Mouse (Mus musculus): ENCODE results near the gene Arl3. TPM values are rescaled to one million over a fixed set of nuclear protein-coding genes. Genes with fewer than 3 reads are reported as not detected.

Gene Arl3
- total and polyA plus RNA-seq, 3 experiments: 7.9 to 18.9 (median 12.0) TPM

DNA sequence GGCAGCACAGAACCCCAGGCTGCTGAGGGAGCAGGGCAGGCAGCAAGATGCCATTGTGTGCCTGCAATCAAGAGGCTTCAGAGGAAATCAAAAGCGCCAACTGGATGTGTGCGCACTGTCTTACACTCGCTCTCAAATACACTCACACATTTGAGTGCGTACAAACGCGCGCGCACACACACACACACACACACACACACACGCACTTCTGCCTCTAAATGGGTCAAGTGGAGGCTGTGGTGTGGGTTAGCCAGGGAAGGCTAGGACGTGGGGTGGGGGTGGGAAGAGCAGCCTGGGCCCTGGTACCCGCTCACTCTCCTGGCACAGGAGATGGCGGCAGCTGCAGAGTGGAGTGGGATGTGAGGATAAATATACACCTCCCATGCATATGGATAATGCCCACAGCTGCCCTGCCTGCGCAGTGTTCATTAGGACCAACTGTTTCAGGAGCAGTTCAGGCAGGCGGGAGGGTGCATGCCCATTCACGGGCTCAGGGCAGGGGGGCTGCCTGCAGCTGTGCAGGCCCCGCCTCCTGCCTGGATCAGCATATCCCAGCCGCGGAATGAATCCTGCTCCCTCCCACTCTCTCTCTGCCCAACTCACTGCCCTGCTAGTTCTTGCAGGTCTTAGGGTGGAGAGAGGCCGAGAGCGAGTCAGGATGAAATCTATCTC, 49.4 kb downstream of the Arl3 start:
- H3K27me3 ChIP-seq (ENCODE audit: insufficient read depth, low read length): peaks cover 56% of the 10 kb centered on the region
- no peak overlapping the region for H3K4me3 ChIP-seq (ENCODE audit: low read depth, low read length)
- H3K4me1 ChIP-seq (ENCODE audit: insufficient read depth, low read depth, low read length): peaks cover 38% of the 10 kb centered on the region
- H3K9me3 ChIP-seq (replicated peaks): no peaks in the 10 kb centered on the region
- DNase-seq (ENCODE audit: low spot score) (no peak), ATAC-seq (ENCODE audit: extremely low read depth, insufficient number of reproducible peaks, low FRiP score, poor library complexity, severe bottlenecking) (no peak)
- no peaks in the 10 kb centered on the region for H3K36me3 ChIP-seq (replicated peaks)
- TF ChIP-seq POLR2AphosphoS5 (IDR thresholded peaks at IDR 0.05; ENCODE audit: insufficient replicate concordance, low read depth, low read length) (no peak), GATA2 (IDR thresholded peaks at IDR 0.05; ENCODE audit: borderline replicate concordance, low read depth, low read length) (no peak), TAL1 (conservative IDR thresholded peaks at IDR 0.05; ENCODE audit: low read depth, low read length) (no peak), CTCF (IDR thresholded peaks at IDR 0.05; ENCODE audit: low read depth, low read length) (no peak), GATA1 (IDR thresholded peaks at IDR 0.05; ENCODE audit: borderline replicate concordance, low read length) (no peak)

- H3K36me3 ChIP-seq (replicated peaks): no peaks in the 10 kb centered on the region
- no peak for ATAC-seq (ENCODE audit: extremely low read depth, insufficient number of reproducible peaks, low FRiP score, poor library complexity, severe bottlenecking)
- no peaks in the 10 kb centered on the region for H3K9me3 ChIP-seq (replicated peaks)
- H3K4me1 ChIP-seq (ENCODE audit: insufficient read depth, low read depth, low read length): peaks cover 39% of the 10 kb centered on the region
- TF ChIP-seq TAL1 (conservative IDR thresholded peaks at IDR 0.05; ENCODE audit: low read depth, low read length): no peak
- TF ChIP-seq GATA2 (IDR thresholded peaks at IDR 0.05; ENCODE audit: borderline replicate concordance, low read depth, low read length): no peak
- no peak for TF ChIP-seq CTCF (IDR thresholded peaks at IDR 0.05; ENCODE audit: low read depth, low read length)
- no peak for TF ChIP-seq GATA1 (IDR thresholded peaks at IDR 0.05; ENCODE audit: borderline replicate concordance, low read length)
- no peak for TF ChIP-seq POLR2AphosphoS5 (IDR thresholded peaks at IDR 0.05; ENCODE audit: insufficient replicate concordance, low read depth, low read length)
- no peak for DNase-seq (ENCODE audit: low spot score)
- H3K27me3 ChIP-seq (ENCODE audit: insufficient read depth, low read length): peaks cover 52% of the 10 kb centered on the region
- no peak overlapping the region for H3K4me3 ChIP-seq (ENCODE audit: low read depth, low read length)
Observed at GRCm38 (mm10) chr19:46523131-46523479, 49.9 kb downstream of the Arl3 start.

DNA sequence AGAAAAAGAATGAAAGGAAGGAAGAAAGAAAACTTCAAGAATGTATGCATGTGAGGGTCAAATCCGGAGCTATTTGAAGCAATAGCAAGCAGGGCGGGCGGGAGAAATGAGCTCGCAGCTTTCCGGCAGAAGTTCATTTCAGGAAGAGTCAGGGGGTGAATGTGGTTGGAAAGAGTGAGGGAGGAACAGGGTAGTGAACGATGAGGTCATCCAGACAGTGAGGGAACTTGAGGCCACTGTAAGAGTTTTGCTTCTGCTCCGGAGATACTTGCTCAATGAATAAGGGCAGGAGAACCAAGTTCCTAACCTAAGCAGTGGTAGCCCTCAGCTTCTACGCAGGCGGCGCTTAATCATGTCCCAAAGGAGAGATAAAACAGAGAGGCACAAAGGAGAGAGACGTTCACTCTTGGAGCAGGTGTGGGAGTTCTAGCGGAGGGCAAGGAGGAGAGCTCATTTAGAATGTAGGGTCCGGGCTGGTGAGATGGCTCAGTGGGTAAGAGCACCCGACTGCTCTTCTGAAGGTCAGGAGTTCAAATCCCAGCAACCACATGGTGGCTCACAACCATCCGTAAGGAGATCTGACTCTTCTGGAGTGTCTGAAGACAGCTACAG, 50.5 kb downstream of the Arl3 start:
- ATAC-seq (ENCODE audit: extremely low read depth, insufficient number of reproducible peaks, low FRiP score, poor library complexity, severe bottlenecking) (no peak), DNase-seq (ENCODE audit: low spot score) (no peak)
- Histone ChIP-seq H3K27me3 (ENCODE audit: insufficient read depth, low read length) (peaks cover 46% of the 10 kb centered on the region), H3K36me3 (replicated peaks) (peaks cover 2% of the 10 kb centered on the region), H3K4me3 (ENCODE audit: low read depth, low read length) (no peak overlapping the region), H3K9me3 (replicated peaks) (no peaks in the 10 kb centered on the region), H3K4me1 (ENCODE audit: insufficient read depth, low read depth, low read length) (peaks cover 45% of the 10 kb centered on the region)
- TF ChIP-seq GATA1 (IDR thresholded peaks at IDR 0.05; ENCODE audit: borderline replicate concordance, low read length) (no peak), POLR2AphosphoS5 (IDR thresholded peaks at IDR 0.05; ENCODE audit: insufficient replicate concordance, low read depth, low read length) (no peak), TAL1 (conservative IDR thresholded peaks at IDR 0.05; ENCODE audit: low read depth, low read length) (no peak), CTCF (IDR thresholded peaks at IDR 0.05; ENCODE audit: low read depth, low read length) (no peak), GATA2 (IDR thresholded peaks at IDR 0.05; ENCODE audit: borderline replicate concordance, low read depth, low read length) (no peak)

DNA sequence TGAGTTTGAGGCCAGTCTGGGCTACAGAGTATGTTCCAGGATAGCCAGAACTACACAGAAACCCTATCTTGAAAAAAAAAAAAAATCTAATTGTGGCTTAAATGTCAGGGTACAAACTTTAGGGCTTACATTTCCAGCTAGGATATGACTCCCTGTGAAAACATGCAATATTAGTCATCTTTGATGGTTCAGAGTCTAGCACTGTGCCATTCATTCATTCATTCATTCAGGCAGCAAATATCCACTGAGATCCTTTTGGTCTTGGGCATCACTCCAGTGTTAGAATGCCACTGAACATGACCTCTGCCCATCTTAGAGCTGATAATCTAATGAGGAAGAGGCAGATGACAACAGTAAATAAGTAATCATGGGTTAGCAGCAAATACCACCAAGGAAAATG, 51.3 kb downstream of the Arl3 start:
- Histone ChIP-seq H3K27me3 (ENCODE audit: insufficient read depth, low read length) (peaks cover 39% of the 10 kb centered on the region), H3K4me1 (ENCODE audit: insufficient read depth, low read depth, low read length) (peaks cover 51% of the 10 kb centered on the region), H3K36me3 (replicated peaks) (peaks cover 11% of the 10 kb centered on the region), H3K4me3 (ENCODE audit: low read depth, low read length) (no peak overlapping the region), H3K9me3 (replicated peaks) (no peaks in the 10 kb centered on the region)
- DNase-seq (ENCODE audit: low spot score): no peak
- no peak for ATAC-seq (ENCODE audit: extremely low read depth, insufficient number of reproducible peaks, low FRiP score, poor library complexity, severe bottlenecking)
- no peak for TF ChIP-seq TAL1 (conservative IDR thresholded peaks at IDR 0.05; ENCODE audit: low read depth, low read length)
- TF ChIP-seq GATA2 (IDR thresholded peaks at IDR 0.05; ENCODE audit: borderline replicate concordance, low read depth, low read length): no peak
- TF ChIP-seq CTCF (IDR thresholded peaks at IDR 0.05; ENCODE audit: low read depth, low read length): no peak
- TF ChIP-seq POLR2AphosphoS5 (IDR thresholded peaks at IDR 0.05; ENCODE audit: insufficient replicate concordance, low read depth, low read length): no peak
- TF ChIP-seq GATA1 (IDR thresholded peaks at IDR 0.05; ENCODE audit: borderline replicate concordance, low read length): no peak

GRCm38 (mm10) chr19:46518828-46519621, 54.0 kb downstream of the Arl3 start:
- Histone ChIP-seq H3K27me3 (ENCODE audit: insufficient read depth, low read length) (peaks cover 20% of the 10 kb centered on the region), H3K4me3 (ENCODE audit: low read depth, low read length) (no peak overlapping the region; the same call in 1 of the 2 replicates), H3K36me3 (replicated peaks) (peaks cover 36% of the 10 kb centered on the region), H3K4me1 (ENCODE audit: insufficient read depth, low read depth, low read length) (peaks cover 49% of the 10 kb centered on the region), H3K9me3 (replicated peaks) (no peaks in the 10 kb centered on the region)
- TF ChIP-seq GATA2 (IDR thresholded peaks at IDR 0.05; ENCODE audit: borderline replicate concordance, low read depth, low read length) (no peak), CTCF (IDR thresholded peaks at IDR 0.05; ENCODE audit: low read depth, low read length) (no peak), POLR2AphosphoS5 (IDR thresholded peaks at IDR 0.05; ENCODE audit: insufficient replicate concordance, low read depth, low read length) (no peak), GATA1 (IDR thresholded peaks at IDR 0.05; ENCODE audit: borderline replicate concordance, low read length) (no peak), TAL1 (conservative IDR thresholded peaks at IDR 0.05; ENCODE audit: low read depth, low read length) (no peak)
- DNase-seq (ENCODE audit: low spot score): no peak
- no peak for ATAC-seq (ENCODE audit: extremely low read depth, insufficient number of reproducible peaks, low FRiP score, poor library complexity, severe bottlenecking)

- ATAC-seq (ENCODE audit: extremely low read depth, insufficient number of reproducible peaks, low FRiP score, poor library complexity, severe bottlenecking) (peak; percentile 52; the same call in 1 of the 2 replicates), DNase-seq (ENCODE audit: low spot score) (peak; percentile 78)
- Histone ChIP-seq H3K9me3 (replicated peaks) (no peaks in the 10 kb centered on the region), H3K4me3 (ENCODE audit: low read depth, low read length) (peak overlapping the region; percentile 64; the same call in 1 of the 2 replicates), H3K4me1 (ENCODE audit: insufficient read depth, low read depth, low read length) (peaks cover 44% of the 10 kb centered on the region), H3K27me3 (ENCODE audit: insufficient read depth, low read length) (peaks cover 14% of the 10 kb centered on the region), H3K36me3 (replicated peaks) (peaks cover 42% of the 10 kb centered on the region)
- TF ChIP-seq GATA2 (IDR thresholded peaks at IDR 0.05; ENCODE audit: borderline replicate concordance, low read depth, low read length): no peak
- no peak for TF ChIP-seq GATA1 (IDR thresholded peaks at IDR 0.05; ENCODE audit: borderline replicate concordance, low read length)
- TF ChIP-seq POLR2AphosphoS5 (IDR thresholded peaks at IDR 0.05; ENCODE audit: insufficient replicate concordance, low read depth, low read length): no peak
Observed at GRCm38 (mm10) chr19:46518352-46518787, 54.6 kb downstream of the Arl3 start.
